Mouse (Mus musculus) cerebellum, postnatal 36 days (tissue): ENCODE measurements around the gene Clca3a1.

Source experiments
- DNase-seq, 2 experiments: peaks; one replicate each; pipeline ENCODE4 v3.0.0; 2021 to 2022; ENCODE audit warnings: mixed read lengths in 2 of 2

The Clca3a1 gene

GRCm38 (mm10) chr3:144719088-144719900 lies 41.5 kb downstream of the Clca3a1 start:
- DNase-seq = peak; percentile 53 to 57

GRCm38 (mm10) chr3:144718706-144719087 lies 42.1 kb downstream of the Clca3a1 start:
- no peak for DNase-seq

GRCm38 (mm10) chr3:144717835-144718234 lies 42.9 kb downstream of the Clca3a1 start:
- no peak for DNase-seq

DNA sequence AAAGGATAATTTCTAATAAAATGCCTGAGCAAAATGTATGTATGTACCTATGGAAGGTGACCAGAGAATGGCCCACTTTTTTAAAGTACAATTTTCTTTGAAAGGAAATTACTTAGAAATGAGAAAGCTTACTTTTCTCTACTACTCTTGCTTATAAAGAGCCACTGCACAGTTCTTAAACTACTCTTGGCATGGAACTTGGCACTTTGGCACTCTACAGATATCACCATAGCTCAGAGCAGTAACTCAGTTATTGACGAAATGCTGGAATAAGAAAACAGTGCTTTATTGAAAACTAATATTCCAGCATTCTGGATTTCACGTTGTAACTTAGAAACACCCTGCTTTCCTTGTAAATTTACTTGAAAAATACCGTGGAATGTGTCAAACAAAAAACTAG lies 43.7 kb downstream of the Clca3a1 start:
- DNase-seq = no peak

- no peak for DNase-seq
Measured at GRCm38 (mm10) chr3:144715901-144716300, 44.9 kb downstream of the Clca3a1 start.

GRCm38 (mm10) chr3:144715033-144715432 lies 45.7 kb downstream of the Clca3a1 start:
- DNase-seq = no peak

- DNase-seq = no peak
Measured at GRCm38 (mm10) chr3:144714606-144715005, 46.2 kb downstream of the Clca3a1 start.

GRCm38 (mm10) chr3:144714126-144714525 lies 46.7 kb downstream of the Clca3a1 start:
- DNase-seq = no peak

DNA sequence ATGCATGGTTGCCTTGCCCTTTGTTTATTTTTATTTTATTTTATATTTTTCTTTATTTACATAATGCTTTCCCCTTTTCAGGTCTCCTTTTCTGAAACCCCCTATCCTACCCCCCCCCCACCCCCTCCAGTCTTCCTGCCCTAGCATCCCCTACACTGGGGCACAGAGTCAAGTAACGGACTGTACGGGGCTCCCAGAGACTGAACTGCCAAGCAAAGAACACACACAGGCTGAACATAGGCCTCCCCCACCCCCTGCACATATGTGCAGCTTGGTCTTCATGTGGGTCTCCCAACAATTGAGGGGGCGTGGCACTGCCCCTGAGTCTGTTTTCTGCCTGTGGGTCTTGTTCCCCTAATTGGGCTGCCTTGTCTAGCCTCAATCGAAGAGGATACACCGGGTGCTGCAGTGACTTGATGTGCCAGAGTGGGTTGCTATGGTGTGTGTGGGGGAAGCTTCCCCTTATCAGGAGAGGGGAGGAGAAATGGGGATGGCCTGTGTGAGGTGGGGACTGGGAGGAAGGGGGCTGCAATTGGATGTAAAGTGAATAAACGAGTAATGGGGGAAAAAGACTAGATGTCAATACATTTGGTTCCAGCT lies 49.1 kb downstream of the Clca3a1 start:
- DNase-seq = no peak

- no peak for DNase-seq
Measured at GRCm38 (mm10) chr3:144708612-144709011, 52.2 kb downstream of the Clca3a1 start.

- DNase-seq = no peak
Measured at GRCm38 (mm10) chr3:144703959-144704358, 56.8 kb downstream of the Clca3a1 start.

DNA sequence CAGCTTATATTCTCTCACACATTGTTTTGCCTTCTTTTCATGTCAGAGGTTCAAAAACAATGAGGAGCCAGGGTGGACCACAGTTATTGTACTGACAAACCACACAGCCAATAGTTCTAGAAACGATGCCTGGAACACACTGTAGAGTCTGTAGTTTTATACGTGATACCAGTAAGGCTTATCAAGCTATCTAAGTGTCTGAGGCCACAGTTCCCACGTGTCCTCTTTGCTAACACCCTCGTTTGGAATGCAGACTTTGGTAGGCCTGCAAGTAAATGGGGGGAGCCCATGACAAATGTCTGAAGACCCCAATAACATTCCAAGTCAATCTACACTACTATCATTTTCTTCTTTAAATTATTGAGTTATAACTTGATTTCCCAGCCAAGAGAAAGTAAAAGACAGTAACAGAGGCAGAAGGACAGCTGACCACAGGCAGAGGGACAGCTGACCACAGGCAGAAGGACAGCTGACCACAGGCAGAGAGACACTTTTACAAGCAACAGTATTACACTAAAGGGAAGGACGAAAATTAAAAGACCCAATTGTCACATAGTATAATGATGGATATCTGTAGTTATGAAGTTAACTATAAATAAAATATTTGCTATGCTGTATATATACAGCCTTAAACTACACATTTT lies 61.9 kb downstream of the Clca3a1 start:
- no peak for DNase-seq

GRCm38 (mm10) chr3:144697942-144698341 lies 62.8 kb downstream of the Clca3a1 start:
- no peak for DNase-seq

DNA sequence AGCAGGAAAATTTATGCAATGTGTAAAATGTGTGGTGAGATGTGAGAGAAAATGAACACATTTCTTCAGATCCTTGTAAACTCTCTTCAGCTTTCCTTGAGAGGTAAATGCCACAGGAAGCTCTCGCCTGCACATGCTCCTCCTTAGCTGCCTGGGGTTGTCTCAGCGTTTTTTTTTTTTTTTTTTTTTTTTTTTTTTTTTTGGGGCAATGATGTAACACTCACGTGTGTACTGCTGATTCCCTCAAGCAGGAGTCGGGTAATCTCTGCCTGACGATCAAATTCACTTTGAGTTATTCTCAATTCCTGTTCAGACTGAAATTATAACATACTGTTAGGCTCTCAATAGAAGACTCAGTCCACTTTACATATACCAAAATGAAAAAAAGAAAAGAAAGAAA lies 63.6 kb downstream of the Clca3a1 start:
- no peak for DNase-seq

DNA sequence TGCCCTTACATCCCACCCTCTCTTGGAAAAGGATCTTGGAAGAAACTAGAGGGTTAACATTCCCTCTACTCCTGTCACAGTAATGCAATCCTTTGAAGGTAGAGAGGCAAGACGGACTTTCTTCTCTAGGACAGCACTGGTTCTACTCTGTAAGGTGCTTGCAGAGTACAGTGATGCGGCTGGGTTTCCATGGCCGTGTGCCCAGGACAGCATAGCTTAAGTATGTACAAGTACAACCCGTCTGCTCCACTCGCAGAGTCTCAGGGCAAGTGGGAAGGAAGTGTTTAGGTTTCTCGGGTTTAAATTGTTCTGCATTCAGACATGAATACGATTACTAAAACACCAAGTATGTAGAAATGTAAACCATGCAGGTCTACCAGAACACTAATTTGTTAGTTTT lies 65.8 kb downstream of the Clca3a1 start:
- no peak for DNase-seq

GRCm38 (mm10) chr3:144694040-144694439 lies 66.7 kb downstream of the Clca3a1 start:
- DNase-seq = no peak

DNA sequence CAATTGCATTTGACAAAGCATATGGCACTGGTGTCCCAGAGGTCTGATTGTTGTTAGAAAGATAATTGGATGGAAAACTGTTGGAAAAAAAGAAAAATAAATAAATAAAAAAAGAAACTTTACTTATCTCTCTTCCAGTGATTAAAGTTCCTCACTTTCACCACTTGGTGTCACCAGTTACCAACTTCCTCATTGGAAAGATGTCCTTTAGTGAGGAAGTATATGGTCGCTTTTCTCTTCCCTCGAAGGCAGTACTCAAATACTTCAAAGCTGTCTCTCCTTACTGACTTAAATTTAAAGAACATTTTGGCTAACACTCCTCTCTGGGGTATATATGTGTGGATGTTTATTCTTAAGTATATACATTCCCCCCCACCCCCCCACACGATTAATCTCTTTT lies 68.7 kb downstream of the Clca3a1 start:
- no peak for DNase-seq

GRCm38 (mm10) chr3:144689236-144689635 lies 71.5 kb downstream of the Clca3a1 start:
- DNase-seq = no peak

GRCm38 (mm10) chr3:144688284-144688683 lies 72.5 kb downstream of the Clca3a1 start:
- no peak for DNase-seq

- no peak for DNase-seq
Measured at GRCm38 (mm10) chr3:144687618-144688017, 73.2 kb downstream of the Clca3a1 start.

GRCm38 (mm10) chr3:144686146-144686545 lies 74.6 kb downstream of the Clca3a1 start:
- DNase-seq = no peak

- DNase-seq = no peak
Measured at GRCm38 (mm10) chr3:144683136-144683814, 77.5 kb downstream of the Clca3a1 start.

DNA sequence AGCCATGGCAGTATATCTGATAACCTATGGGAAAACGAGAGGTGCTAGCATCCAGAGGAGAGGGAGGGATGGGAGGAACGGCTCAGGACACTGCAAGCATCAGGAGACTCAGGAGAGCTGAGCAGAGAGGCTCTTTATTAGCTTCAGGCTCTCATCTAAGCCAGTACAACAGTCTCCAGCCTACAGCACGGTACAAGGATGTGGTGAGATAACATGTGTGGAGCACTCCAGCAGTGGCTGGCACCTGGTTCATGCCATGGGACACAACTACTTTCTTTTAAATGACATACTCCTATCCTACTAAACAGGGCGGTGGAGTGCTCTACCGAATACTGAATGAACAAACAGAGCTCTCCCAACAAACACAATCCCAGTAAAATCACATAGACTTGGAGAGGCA lies 79.2 kb downstream of the Clca3a1 start:
- DNase-seq = no peak
